Mouse (Mus musculus) gonadal fat pad, adult 2 months (tissue): ENCODE data around the gene Hdac8. TPM values are rescaled to one million over a fixed set of nuclear protein-coding genes. Genes with fewer than 3 reads are reported as not detected.

ENCODE experiments used
- polyA plus RNA-seq: library from polyadenylated mRNA; depleted of rRNA; stranded (reverse); fragments of >200 nt; gene quantifications from 2 replicates; pipeline ENCODE4 v1.2.3, GENCODE M21; 2012; rRNA removed

Hdac8 gene
- polyA plus RNA-seq, 1 experiment: 5.4 TPM

Other genes with a start within 250 kb of the Hdac8 start
- gene Phka1, start 138.9 kb upstream of the Hdac8 start, polyA plus RNA-seq: 9.6 and 10.2 TPM in 2 replicates
- not detected in 2 replicates for gene Gm3880, start 181.6 kb upstream of the Hdac8 start, polyA plus RNA-seq
- 0.48 TPM in 1 of 2 replicates, not detected in the other for gene Gm9112, start 202.3 kb upstream of the Hdac8 start, polyA plus RNA-seq
- not detected in 2 replicates for gene Dmrtc1b, start 202.5 kb upstream of the Hdac8 start, polyA plus RNA-seq